Mouse (Mus musculus): ENCODE results near the gene Rho. TPM values are rescaled to one million over a fixed set of nuclear protein-coding genes. Genes with fewer than 3 reads are reported as not detected.

Gene Rho
- total and polyA plus RNA-seq, 3 experiments = 0.11 TPM; not detected in 2

DNA sequence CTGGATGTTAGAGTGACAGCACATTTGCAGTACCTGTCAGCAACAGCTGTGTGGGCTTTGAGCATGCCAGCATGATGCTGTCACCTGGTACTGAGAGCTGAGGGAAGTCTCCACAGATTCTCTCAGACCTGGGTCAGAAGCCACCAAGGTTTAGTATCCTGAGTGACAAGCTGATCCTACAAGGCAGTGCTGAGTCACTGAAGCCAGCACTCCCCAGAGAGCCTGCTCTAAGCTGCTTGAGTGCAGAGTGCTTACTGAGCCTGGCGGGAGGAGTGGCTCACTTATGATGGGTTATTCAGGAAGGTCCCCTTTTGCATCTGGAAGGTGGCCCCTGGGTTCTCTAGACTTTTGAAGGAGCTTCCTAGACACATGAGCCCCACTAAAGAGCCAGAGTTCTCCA is 25.1 kb upstream of the Rho start:
- H3K27me3 ChIP-seq (ENCODE audit: control insufficient read depth in 1 of 2, insufficient read depth in 2 of 2, low read length in 2 of 2) = no peaks in the 10 kb centered on the region
- no peak overlapping the region for H3K9ac ChIP-seq (ENCODE audit: control insufficient read depth, low read depth, low read length, poor library complexity, severe bottlenecking)
- peaks cover 12 to 37% of the 10 kb centered on the region in 2 experiments for H3K4me1 ChIP-seq (ENCODE audit: control insufficient read depth in 1 of 2, insufficient read depth in 2 of 2, low read length in 2 of 2)
- no peaks in the 10 kb centered on the region for H3K79me2 ChIP-seq (ENCODE audit: control insufficient read depth, insufficient read depth, low read length, poor library complexity)
- no peaks in the 10 kb centered on the region for H3K9me3 ChIP-seq (replicated peaks; ENCODE audit: insufficient read depth, low read length)
- DNase-seq (ENCODE audit: low read depth, low spot score) = peak; percentile 70
- peak overlapping the region; percentile 28; the same call in 1 of the 2 replicates for H3K27ac ChIP-seq (ENCODE audit: control insufficient read depth, low read depth, low read length)
- no peak for TF ChIP-seq MAFK (IDR thresholded peaks at IDR 0.05; ENCODE audit: borderline replicate concordance, low read depth, low read length)
- TF ChIP-seq POLR2AphosphoS2 (IDR thresholded peaks at IDR 0.05; ENCODE audit: low read length) = no peak
- TF ChIP-seq ZKSCAN1 (IDR thresholded peaks at IDR 0.05; ENCODE audit: low read depth, low read length) = no peak
- TF ChIP-seq EP300 (IDR thresholded peaks at IDR 0.05; ENCODE audit: low read depth in 1 of 2, low read length in 2 of 2) = no peak
- TF ChIP-seq MEF2A (IDR thresholded peaks at IDR 0.05; ENCODE audit: extremely low read depth, insufficient replicate concordance, low read depth, low read length, poor library complexity, severe bottlenecking) = no peak
- H3K4me3 ChIP-seq (ENCODE audit: control insufficient read depth in 1 of 2, insufficient read depth in 1 of 2, low read depth in 2 of 2, low read length in 2 of 2) = no peak overlapping the region
- peaks cover 0 to 19% of the 10 kb centered on the region in 2 experiments; a peak in 2 of 4 replicates for H3K36me3 ChIP-seq (ENCODE audit: control insufficient read depth in 1 of 2, insufficient read depth in 2 of 2, low read length in 2 of 2)

DNA sequence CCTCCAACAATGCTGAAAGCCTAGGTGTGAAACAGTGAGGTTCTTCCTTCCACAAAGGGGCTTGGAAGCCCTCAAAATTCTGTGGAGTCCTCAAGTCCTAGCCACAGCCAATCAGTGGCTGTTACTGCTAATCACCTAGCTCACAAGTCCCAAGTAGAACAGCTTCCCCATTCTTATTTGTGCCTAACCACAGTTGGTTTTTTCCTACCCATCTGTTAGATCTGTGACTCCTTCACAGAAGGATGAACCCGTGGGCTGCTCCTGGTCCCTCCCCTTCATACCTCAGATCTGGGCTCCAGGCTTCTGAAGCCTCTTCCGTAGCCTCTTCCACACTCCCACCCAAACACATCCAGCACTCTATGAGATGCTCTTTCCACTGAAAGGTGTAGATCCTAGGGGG is 24.7 kb upstream of the Rho start:
- Histone ChIP-seq H3K27me3 (ENCODE audit: control insufficient read depth in 1 of 2, insufficient read depth in 2 of 2, low read length in 2 of 2) (no peaks in the 10 kb centered on the region), H3K36me3 (ENCODE audit: control insufficient read depth in 1 of 2, insufficient read depth in 2 of 2, low read length in 2 of 2) (peaks cover 0 to 19% of the 10 kb centered on the region in 2 experiments; a peak in 2 of 4 replicates), H3K79me2 (ENCODE audit: control insufficient read depth, insufficient read depth, low read length, poor library complexity) (no peaks in the 10 kb centered on the region), H3K4me3 (ENCODE audit: control insufficient read depth in 1 of 2, insufficient read depth in 1 of 2, low read depth in 2 of 2, low read length in 2 of 2) (no peak overlapping the region), H3K9me3 (replicated peaks; ENCODE audit: insufficient read depth, low read length) (no peaks in the 10 kb centered on the region), H3K27ac (ENCODE audit: control insufficient read depth, low read depth, low read length) (peak overlapping the region; percentile 28; the same call in 1 of the 2 replicates), H3K9ac (ENCODE audit: control insufficient read depth, low read depth, low read length, poor library complexity, severe bottlenecking) (no peak overlapping the region), H3K4me1 (ENCODE audit: control insufficient read depth in 1 of 2, insufficient read depth in 2 of 2, low read length in 2 of 2) (peaks cover 12 to 37% of the 10 kb centered on the region in 2 experiments)
- DNase-seq (ENCODE audit: low read depth, low spot score) = peak; percentile 86
- no peak for TF ChIP-seq ZC3H11A (IDR thresholded peaks at IDR 0.05; ENCODE audit: low read depth, low read length)
- TF ChIP-seq TAL1 (IDR thresholded peaks at IDR 0.05; ENCODE audit: low read length) = 0 out of 2 replicates have a peak, but pooled peaks have one; percentile 5
- peak; percentile 19; the same call in 1 of the 2 replicates for TF ChIP-seq ETS1 (IDR thresholded peaks at IDR 0.05; ENCODE audit: low read depth, low read length)
- TF ChIP-seq TBP (IDR thresholded peaks at IDR 0.05; ENCODE audit: low read depth, low read length) = peak; percentile 81
- no peak for TF ChIP-seq KAT2A (conservative IDR thresholded peaks at IDR 0.05; ENCODE audit: low read depth, low read length)
- 0 out of 2 replicates have a peak, but pooled peaks have one; percentile 34 for TF ChIP-seq GATA1 (IDR thresholded peaks at IDR 0.05; ENCODE audit: low read depth, low read length)
- TF ChIP-seq MYC (IDR thresholded peaks at IDR 0.05; ENCODE audit: low read depth, low read length) = no peak

- Histone ChIP-seq H3K79me2 (ENCODE audit: control insufficient read depth, insufficient read depth, low read length, poor library complexity) (no peaks in the 10 kb centered on the region), H3K27ac (ENCODE audit: control insufficient read depth, low read depth, low read length) (peak overlapping the region; percentile 89), H3K9ac (ENCODE audit: control insufficient read depth, low read depth, low read length, poor library complexity, severe bottlenecking) (peak overlapping the region; percentile 43), H3K4me3 (ENCODE audit: control insufficient read depth in 1 of 2, insufficient read depth in 1 of 2, low read depth in 2 of 2, low read length in 2 of 2) (peak overlapping the region; percentile 11; a peak in 3 of 4 replicates), H3K9me3 (replicated peaks; ENCODE audit: insufficient read depth, low read length) (no peaks in the 10 kb centered on the region), H3K4me1 (ENCODE audit: control insufficient read depth in 1 of 2, insufficient read depth in 2 of 2, low read length in 2 of 2) (peaks cover 12 to 37% of the 10 kb centered on the region in 2 experiments), H3K36me3 (ENCODE audit: control insufficient read depth in 1 of 2, insufficient read depth in 2 of 2, low read length in 2 of 2) (peaks cover 0 to 19% of the 10 kb centered on the region in 2 experiments; a peak in 2 of 4 replicates), H3K27me3 (ENCODE audit: control insufficient read depth in 1 of 2, insufficient read depth in 2 of 2, low read length in 2 of 2) (no peaks in the 10 kb centered on the region)
- peak; percentile 76 for DNase-seq (ENCODE audit: low read depth, low spot score)
- TF ChIP-seq POLR2A (IDR thresholded peaks at IDR 0.05; ENCODE audit: control insufficient read depth in 1 of 2, insufficient read depth in 1 of 2, low read depth in 1 of 2, low read length in 2 of 2, poor library complexity in 1 of 2) (no peak), CHD1 (IDR thresholded peaks at IDR 0.05; ENCODE audit: low read depth, low read length) (no peak), E2F4 (IDR thresholded peaks at IDR 0.05; ENCODE audit: borderline replicate concordance, low read depth, low read length) (peak; percentile 65; the same call in 1 of the 2 replicates), POLR2AphosphoS2 (IDR thresholded peaks at IDR 0.05; ENCODE audit: low read length) (no peak), POLR2AphosphoS5 (IDR thresholded peaks at IDR 0.05; ENCODE audit: borderline replicate concordance, low read depth, low read length) (no peak), TAL1 (IDR thresholded peaks at IDR 0.05; ENCODE audit: low read length) (peak; percentile 36), GABPA (IDR thresholded peaks at IDR 0.05; ENCODE audit: low read depth, low read length) (no peak), RCOR1 (IDR thresholded peaks at IDR 0.05; ENCODE audit: low read depth, low read length) (0 out of 2 replicates have a peak, but pooled peaks have one; percentile 21), ELF1 (IDR thresholded peaks at IDR 0.05; ENCODE audit: low read depth, low read length) (no peak), JUND (IDR thresholded peaks at IDR 0.05; ENCODE audit: low read depth, low read length) (no peak), ZKSCAN1 (IDR thresholded peaks at IDR 0.05; ENCODE audit: low read depth, low read length) (no peak), ZNF384 (IDR thresholded peaks at IDR 0.05; ENCODE audit: low read depth, low read length) (no peak), MXI1 (IDR thresholded peaks at IDR 0.05; ENCODE audit: low read depth, low read length) (peak; percentile 33), MAX (IDR thresholded peaks at IDR 0.05; ENCODE audit: low read length) (peak; percentile 36), BHLHE40 (IDR thresholded peaks at IDR 0.05; ENCODE audit: borderline replicate concordance, low read depth, low read length) (no peak), SIN3A (IDR thresholded peaks at IDR 0.05; ENCODE audit: low read length) (no peak), ETS1 (IDR thresholded peaks at IDR 0.05; ENCODE audit: low read depth, low read length) (peak; percentile 10; the same call in 1 of the 2 replicates)
Measured at GRCm38 (mm10) chr6:115908421-115908982, 23.0 kb upstream of the Rho start.
